Mouse (Mus musculus) limb, embryonic 12.5 days (tissue): Measurements from ENCODE around the gene Sdhaf1. TPM values are rescaled to one million over a fixed set of nuclear protein-coding genes. Genes with fewer than 3 reads are reported as not detected.

Source experiments
- ATAC-seq: fragments of 200-750 bp; cut with Nextera tagmentation; 2 replicates; pipeline ENCODE4 v1.8.0; 2017; ENCODE audit warnings: low read depth, moderate TSS enrichment; ENCODE audit not compliant: insufficient number of reproducible peaks, insufficient read depth, low FRiP score, low TSS enrichment
- H3K27ac ChIP-seq: fragments of 300-500 bp; sonication (generic); 2 replicates; pipeline ENCODE4 v1.5.1; 2016; ENCODE audit warnings: mild to moderate bottlenecking, moderate library complexity
- H3K27me3 ChIP-seq: fragments of 300-500 bp; sonication (generic); 2 replicates; pipeline ENCODE4 v1.6.1; 2016; ENCODE audit warnings: mild to moderate bottlenecking, moderate library complexity
- H3K36me3 ChIP-seq: fragments of 300-500 bp; sonication (generic); 2 replicates; pipeline ENCODE4 v1.6.1; 2016; ENCODE audit warnings: mild to moderate bottlenecking, moderate library complexity
- H3K4me1 ChIP-seq: fragments of 300-500 bp; sonication (generic); replicated peaks from 2 replicates; pipeline ENCODE4 v1.6.1; 2016
- H3K4me2 ChIP-seq: fragments of 300-500 bp; sonication (generic); 2 replicates; pipeline ENCODE4 v1.6.1; 2016; ENCODE audit warnings: mild to moderate bottlenecking, moderate library complexity
- H3K4me3 ChIP-seq: fragments of 300-500 bp; sonication (generic); replicated peaks from 2 replicates; pipeline ENCODE4 v1.5.1; 2016; ENCODE audit warnings: mild to moderate bottlenecking
- H3K9ac ChIP-seq: fragments of 300-500 bp; sonication (generic); replicated peaks from 2 replicates; pipeline ENCODE4 v1.6.1; 2016; ENCODE audit warnings: mild to moderate bottlenecking, moderate library complexity
- H3K9me3 ChIP-seq: fragments of 300-500 bp; sonication (generic); 2 replicates; pipeline ENCODE4 v1.6.1; 2016; ENCODE audit warnings: mild to moderate bottlenecking, moderate library complexity
- whole genome bisulfite sequencing: fragments of 180-500 bp; shearing (Covaris S2); methylation state at CpG from one replicate; pipeline ENCODE4 v1.1.7; 2016; 5-methylcytosine and 5-hydroxymethylcytosine counted together
- polyA plus RNA-seq: library from polyadenylated mRNA; unstranded; fragments of >200 nt; fragmentation: Nextera tagmentation; extraction: Ambion mirVana; gene quantifications from 2 replicates; pipeline ENCODE4 v1.2.1, GENCODE M21; 2016

The Sdhaf1 gene
- polyA plus RNA-seq, 1 experiment from 2014 or later = 20.7 TPM

GRCm38 (mm10) chr7:30279536-30279935 lies 44.2 kb downstream of the Sdhaf1 start:
- Histone ChIP-seq H3K9me3 (no peaks in the 10 kb centered on the region), H3K9ac (peak overlapping the region; percentile 57), H3K4me1 (peaks cover 14% of the 10 kb centered on the region), H3K27ac (peak overlapping the region; percentile 95), H3K4me2 (peak overlapping the region; percentile 82), H3K27me3 (no peaks in the 10 kb centered on the region), H3K36me3 (no peaks in the 10 kb centered on the region), H3K4me3 (peak overlapping the region; percentile 78)
- WGBS = 1% methylated on average over 6 of the region's 6 CpGs
- no peak for ATAC-seq

- Histone ChIP-seq H3K27me3 (no peaks in the 10 kb centered on the region), H3K9ac (no peak overlapping the region), H3K36me3 (no peaks in the 10 kb centered on the region), H3K9me3 (no peaks in the 10 kb centered on the region), H3K27ac (no peak overlapping the region), H3K4me3 (no peak overlapping the region), H3K4me1 (peaks cover 14% of the 10 kb centered on the region), H3K4me2 (peak overlapping the region; percentile 82; the same call in 1 of the 2 replicates)
- 47% methylated on average over 2 of the region's 2 CpGs for WGBS
- ATAC-seq = no peak
Observed at GRCm38 (mm10) chr7:30278911-30279310, 44.8 kb downstream of the Sdhaf1 start.

DNA sequence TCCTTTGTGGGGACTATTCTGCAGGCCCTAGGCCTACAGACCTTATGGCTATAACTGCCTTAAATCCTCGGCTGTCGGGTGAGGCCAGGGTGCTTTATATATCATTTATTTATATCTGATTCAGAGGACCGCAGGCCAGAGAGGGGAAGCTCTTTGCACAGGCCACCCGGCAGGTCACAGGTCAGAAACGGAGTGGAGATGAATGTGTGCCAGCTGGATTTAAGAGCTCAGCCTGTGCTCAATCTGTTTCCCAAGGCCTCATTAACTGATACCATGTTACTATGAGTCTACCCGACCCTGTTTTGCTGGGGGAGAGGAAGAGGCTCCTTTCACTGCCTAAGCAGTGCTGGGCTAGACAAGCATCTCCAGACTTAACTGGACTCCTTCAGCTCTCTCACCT lies 49.3 kb downstream of the Sdhaf1 start:
- Histone ChIP-seq H3K4me1 (peaks cover 2% of the 10 kb centered on the region; the same call in 1 of the 2 replicates), H3K27me3 (no peaks in the 10 kb centered on the region), H3K4me3 (no peak overlapping the region), H3K27ac (no peak overlapping the region), H3K4me2 (no peak overlapping the region), H3K9ac (no peak overlapping the region), H3K36me3 (peaks cover 30% of the 10 kb centered on the region), H3K9me3 (no peaks in the 10 kb centered on the region)
- no peak for ATAC-seq
- 65% methylated on average over 6 of the region's 6 CpGs for WGBS

Other genes with a start within 250 kb of the Sdhaf1 start
- gene Gm26920, start 233.5 kb downstream of the Sdhaf1 start, polyA plus RNA-seq = 3.4 and 3.7 TPM in 2 replicates
- gene Zfp566, start 233.4 kb downstream of the Sdhaf1 start, polyA plus RNA-seq = 17.0 and 25.0 TPM in 2 replicates
- 138 and 146 TPM in 2 replicates for gene Zfp260, start 229.1 kb downstream of the Sdhaf1 start, polyA plus RNA-seq
- 11.8 and 16.7 TPM in 2 replicates for gene Zfp382, start 202.0 kb downstream of the Sdhaf1 start, polyA plus RNA-seq
- 19.1 and 23.0 TPM in 2 replicates for gene Zfp146, start 154.1 kb downstream of the Sdhaf1 start, polyA plus RNA-seq
- gene Cox7a1, start 139.8 kb downstream of the Sdhaf1 start, polyA plus RNA-seq = 2.4 and 2.9 TPM in 2 replicates
- gene Capns1, start 125.1 kb downstream of the Sdhaf1 start, polyA plus RNA-seq = 75.6 and 77.9 TPM in 2 replicates
- 174 and 182 TPM in 2 replicates for gene Polr2i, start 91.9 kb downstream of the Sdhaf1 start, polyA plus RNA-seq
- gene Tbcb, start 91.6 kb downstream of the Sdhaf1 start, polyA plus RNA-seq = 214 and 222 TPM in 2 replicates
- gene Ovol3, start 88.2 kb downstream of the Sdhaf1 start, polyA plus RNA-seq = not detected in 2 replicates
- gene Thap8, start 43.8 kb downstream of the Sdhaf1 start, polyA plus RNA-seq = 0.15 and 0.26 TPM in 2 replicates
- gene Wdr62, start 43.5 kb downstream of the Sdhaf1 start, polyA plus RNA-seq = 9.7 and 10.6 TPM in 2 replicates
- gene Clip3, start 32.2 kb downstream of the Sdhaf1 start, polyA plus RNA-seq = 39.7 and 46.6 TPM in 2 replicates
- gene Alkbh6, start 15.2 kb downstream of the Sdhaf1 start, polyA plus RNA-seq = 101 TPM in 2 replicates
- 84.6 and 98.6 TPM in 2 replicates for gene Syne4, start 9.1 kb downstream of the Sdhaf1 start, polyA plus RNA-seq
- gene E130208F15Rik, start 2.2 kb downstream of the Sdhaf1 start, polyA plus RNA-seq = 0.97 and 5.0 TPM in 2 replicates
- 6.2 and 6.6 TPM in 2 replicates for gene Lrfn3, start 38.9 kb upstream of the Sdhaf1 start, polyA plus RNA-seq
- gene Tyrobp, start 89.9 kb upstream of the Sdhaf1 start, polyA plus RNA-seq = 14.1 and 19.6 TPM in 2 replicates
- gene Hcst, start 96.0 kb upstream of the Sdhaf1 start, polyA plus RNA-seq = 0.77 TPM in 1 of 2 replicates, not detected in the other
- gene Nfkbid, start 97.8 kb upstream of the Sdhaf1 start, polyA plus RNA-seq = 1.2 and 1.3 TPM in 2 replicates
- 32.5 and 33.9 TPM in 2 replicates for gene Aplp1, start 121.6 kb upstream of the Sdhaf1 start, polyA plus RNA-seq
- 0.29 and 0.65 TPM in 2 replicates for gene Kirrel2, start 133.8 kb upstream of the Sdhaf1 start, polyA plus RNA-seq
- 0.10 TPM in 1 of 2 replicates, not detected in the other for gene Nphs1, start 134.4 kb upstream of the Sdhaf1 start, polyA plus RNA-seq
- gene Prodh2, start 169.7 kb upstream of the Sdhaf1 start, polyA plus RNA-seq = not detected in 2 replicates
- 15.1 and 17.7 TPM in 2 replicates for gene Arhgap33, start 211.2 kb upstream of the Sdhaf1 start, polyA plus RNA-seq
- gene Hspb6, start 228.3 kb upstream of the Sdhaf1 start, polyA plus RNA-seq = 9.5 and 10.9 TPM in 2 replicates
- gene Proser3, start 228.4 kb upstream of the Sdhaf1 start, polyA plus RNA-seq = 15.3 and 16.0 TPM in 2 replicates
- 45.4 and 51.5 TPM in 2 replicates for gene Lin37, start 235.9 kb upstream of the Sdhaf1 start, polyA plus RNA-seq
- 87.8 and 89.9 TPM in 2 replicates for gene U2af1l4, start 239.4 kb upstream of the Sdhaf1 start, polyA plus RNA-seq
- 16.3 and 18.5 TPM in 2 replicates for gene Gm49396, start 239.4 kb upstream of the Sdhaf1 start, polyA plus RNA-seq
- gene Psenen, start 239.7 kb upstream of the Sdhaf1 start, polyA plus RNA-seq = 136 TPM in 2 replicates
- 3.2 and 4.1 TPM in 2 replicates for gene Igflr1, start 241.5 kb upstream of the Sdhaf1 start, polyA plus RNA-seq